ENCODE assay signal across 8 mouse cellular contexts in the genomic region with DNA sequence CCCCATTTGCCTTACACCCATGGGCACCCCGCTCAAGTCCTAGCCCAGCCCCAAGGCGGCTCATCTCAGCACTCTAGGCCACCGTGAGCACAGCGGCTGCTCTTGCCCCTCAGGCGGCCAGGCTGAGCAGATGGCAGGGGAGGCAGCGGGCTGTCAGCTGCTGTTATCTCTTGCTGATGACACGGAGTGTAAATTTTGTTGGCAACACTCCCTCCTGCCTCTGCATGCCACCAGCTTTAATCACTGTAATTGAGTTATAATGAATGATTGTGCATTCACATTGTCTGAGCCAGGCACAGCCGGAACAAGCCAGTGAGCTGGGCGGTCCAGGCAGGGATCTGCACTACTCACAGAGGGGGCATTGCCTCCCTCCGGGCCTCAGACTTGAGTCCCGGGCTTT.
DNase-seq lines count a peak whose midpoint lies in the region; ATAC-seq lines count a peak whose summit lies in the region.

No protein-coding gene starts in this region.

- WGBS in hindbrain, embryonic 15.5 days, result 11% methylated on average over 11 of the region's 11 CpGs
- 15% methylated on average over 11 of the region's 11 CpGs for WGBS in midbrain, embryonic 16.5 days

- H3K27me3 ChIP-seq in hindbrain, embryonic 15.5 days, result peaks cover 3% of the 10 kb centered on the region; the same call in 1 of the 2 replicates
- H3K27me3 ChIP-seq in midbrain, embryonic 16.5 days (ENCODE audit: control insufficient read depth, insufficient read depth, low read depth, low read length), result no peaks in the 10 kb centered on the region; the same call in 1 of the 2 replicates

- peak; percentile 55 for DNase-seq in adrenal gland, adult 2 months
- no peak for DNase-seq in adrenal gland, postnatal 25 days
- DNase-seq in cerebellum, adult 9-11 months, result peak; percentile 71
- DNase-seq in kidney, adult 11 months, result no peak
- DNase-seq in heart, postnatal 36 days, result no peak
- no peak for DNase-seq in kidney, postnatal 4 days

- H3K4me1 ChIP-seq in hindbrain, embryonic 15.5 days (replicated peaks), result peaks cover 17% of the 10 kb centered on the region
- H3K4me1 ChIP-seq in midbrain, embryonic 16.5 days (ENCODE audit: control insufficient read depth, insufficient read depth, low read length), result peaks cover 4% of the 10 kb centered on the region

- no peaks in the 10 kb centered on the region for H3K36me3 ChIP-seq in hindbrain, embryonic 15.5 days
- no peaks in the 10 kb centered on the region for H3K36me3 ChIP-seq in midbrain, embryonic 16.5 days (ENCODE audit: control insufficient read depth, insufficient read depth, low read length)

- H3K9me3 ChIP-seq in hindbrain, embryonic 15.5 days, result no peaks in the 10 kb centered on the region
- no peaks in the 10 kb centered on the region; the same call in 1 of the 2 replicates for H3K9me3 ChIP-seq in midbrain, embryonic 16.5 days (replicated peaks; ENCODE audit: control insufficient read depth, low read length, poor library complexity, severe bottlenecking)

- intact Hi-C loops in heart, postnatal 36 days (cut with DNase I), result no loop called here

- 0 out of 2 replicates have a peak overlapping the region, but pooled peaks have one; percentile 36 for H3K27ac ChIP-seq in hindbrain, embryonic 15.5 days (replicated peaks)
- no peak overlapping the region for H3K27ac ChIP-seq in midbrain, embryonic 16.5 days (ENCODE audit: low read length)

- H3K4me2 ChIP-seq in hindbrain, embryonic 15.5 days, result no peak overlapping the region
- no peak overlapping the region for H3K4me2 ChIP-seq in midbrain, embryonic 16.5 days (ENCODE audit: low read length)

- H3K9ac ChIP-seq in hindbrain, embryonic 15.5 days, result no peak overlapping the region
- H3K9ac ChIP-seq in midbrain, embryonic 16.5 days (ENCODE audit: low read depth, low read length), result no peak overlapping the region

- peak; percentile 82 for ATAC-seq in hindbrain, embryonic 15.5 days (ENCODE audit: low FRiP score, low read depth)
- peak; percentile 81 for ATAC-seq in midbrain, embryonic 16.5 days

- no peak overlapping the region for H3K4me3 ChIP-seq in hindbrain, embryonic 15.5 days
- H3K4me3 ChIP-seq in midbrain, embryonic 16.5 days (ENCODE audit: low read depth, low read length), result no peak overlapping the region

Comparison
In these comparisons a context has a peak if more than half of its experiments do, and no peak if none do; other contexts are left out.
1. DNase-seq: peak in adrenal gland, adult 2 months (single experiment) and cerebellum, adult 9-11 months (single experiment); none in adrenal gland, postnatal 25 days (single experiment), kidney, adult 11 months (single experiment), heart, postnatal 36 days (0 of 2) and kidney, postnatal 4 days (0 of 2).